Mouse (Mus musculus) MEL (cell line): Measurements from ENCODE around the gene Gm20736. TPM values are rescaled to one million over a fixed set of nuclear protein-coding genes. Genes with fewer than 3 reads are reported as not detected.
"Not testable (repeated sequence)": the region's sequence is repeated elsewhere in the genome, so short reads cannot be mapped to it uniquely, and the experiment has no call there.

ENCODE experiments used
- DNase-seq: peaks from one replicate; pipeline ENCODE4 v3.0.0; 2011; ENCODE audit warnings: low read depth, low spot score
- H3K27ac ChIP-seq: 2 replicates; pipeline ENCODE4 v1.5.1; 2012; ENCODE audit warnings: low read depth, mild to moderate bottlenecking, control low read depth, low read length, moderate library complexity; ENCODE audit not compliant: control insufficient read depth
- H3K27me3 ChIP-seq, 2 experiments: fragments of 150-350 bp in 1 of 2; sonication (generic) in 1 of 2; 2 replicates each; pipeline ENCODE4 v1.6.1; 2012; ENCODE audit warnings: low read length in 2 of 2, mild to moderate bottlenecking in 2 of 2, improper control_type of control experiment in 1 of 2, moderate library complexity in 1 of 2; ENCODE audit not compliant: insufficient read depth in 2 of 2, control insufficient read depth in 1 of 2
- H3K36me3 ChIP-seq, 2 experiments: 2 replicates each; pipeline ENCODE4 v1.6.1; 2012 to 2014; ENCODE audit warnings: low read length in 2 of 2, improper control_type of control experiment in 1 of 2, inconsistent platforms in 1 of 2, mild to moderate bottlenecking in 1 of 2; ENCODE audit not compliant: insufficient read depth in 2 of 2, control insufficient read depth in 1 of 2
- H3K4me1 ChIP-seq, 2 experiments: fragments of 150-350 bp in 1 of 2; sonication (generic) in 1 of 2; 2 replicates each; pipeline ENCODE4 v1.6.1; 2012; ENCODE audit warnings: low read length in 2 of 2, improper control_type of control experiment in 1 of 2, mild to moderate bottlenecking in 1 of 2; ENCODE audit not compliant: insufficient read depth in 2 of 2, control insufficient read depth in 1 of 2
- H3K4me3 ChIP-seq, 2 experiments: fragments of 150-350 bp in 1 of 2; sonication (generic) in 1 of 2; 2 replicates each; pipeline ENCODE4 v1.5.1; 2012; ENCODE audit warnings: low read depth in 2 of 2, low read length in 2 of 2, mild to moderate bottlenecking in 2 of 2, moderate library complexity in 2 of 2, control low read depth in 1 of 2, improper control_type of control experiment in 1 of 2; ENCODE audit not compliant: control insufficient read depth in 1 of 2, insufficient read depth in 1 of 2
- H3K79me2 ChIP-seq: 2 replicates; pipeline ENCODE4 v1.6.1; 2012; ENCODE audit warnings: mild to moderate bottlenecking, low read length, moderate library complexity; ENCODE audit not compliant: control insufficient read depth, poor library complexity, insufficient read depth
- H3K9ac ChIP-seq: 2 replicates; pipeline ENCODE4 v1.6.1; 2012; ENCODE audit warnings: low read depth, mild to moderate bottlenecking, control low read depth, low read length, moderate library complexity; ENCODE audit not compliant: control insufficient read depth, poor library complexity, severe bottlenecking
- H3K9me3 ChIP-seq: fragments of 150-350 bp; sonication (generic); replicated peaks from 2 replicates; pipeline ENCODE4 v1.6.1; 2012; ENCODE audit warnings: mild to moderate bottlenecking, low read length, improper control_type of control experiment, moderate library complexity; ENCODE audit not compliant: insufficient read depth
- polyA plus RNA-seq, 2 experiments: library from polyadenylated mRNA; stranded (reverse) in 1 of 2; unstranded in 1 of 2; fragments of >175 nt in 1 of 2; fragments of >200 nt in 1 of 2; gene quantifications; 2 replicates each; pipeline versions ENCODE4 v1.2.1 to v1.2.4; 2012; ENCODE audit warnings: low replicate concordance in 2 of 2, low read depth in 1 of 2; ENCODE audit not compliant: insufficient read length in 2 of 2, insufficient read depth in 1 of 2, missing spikeins in 1 of 2
- total RNA-seq: library from RNA; depleted of rRNA; stranded (reverse); fragments of 300-350 nt; gene quantifications from 2 replicates; pipeline ENCODE4 v1.2.3, GENCODE M21; 2012; rRNA removed

Gm20736 gene
- not detected in 2 replicates for total RNA-seq
- polyA plus RNA-seq = not detected

- DNase-seq, H3K4me1 ChIP-seq, H3K4me3 ChIP-seq, H3K36me3 ChIP-seq, H3K9ac ChIP-seq, H3K9me3 ChIP-seq, H3K27me3 ChIP-seq, H3K79me2 ChIP-seq, H3K27ac ChIP-seq: not testable (repeated sequence)
Measured at GRCm38 (mm10) chrY:65377390-65377789, at the start of gene Gm20736. Gene Gm20736, plus strand, starts transcription at chrY:65377690.

Other genes starting within 250 kb of the Gm20736 start
- not detected in 2 replicates for gene Gm20924, start 170.2 kb upstream of the Gm20736 start, total RNA-seq
- not detected for gene Gm20924, start 170.2 kb upstream of the Gm20736 start, polyA plus RNA-seq